Mouse (Mus musculus): ENCODE measurements around the gene Vps4b. TPM values are rescaled to one million over a fixed set of nuclear protein-coding genes. Genes with fewer than 3 reads are reported as not detected.
A peak's percentile ranks its signal among the peaks of the same experiment; 100 is the strongest.

Vps4b gene
- total and polyA plus RNA-seq, 2 experiments from 2014 or later, result 17.5 to 31.7 TPM

DNA sequence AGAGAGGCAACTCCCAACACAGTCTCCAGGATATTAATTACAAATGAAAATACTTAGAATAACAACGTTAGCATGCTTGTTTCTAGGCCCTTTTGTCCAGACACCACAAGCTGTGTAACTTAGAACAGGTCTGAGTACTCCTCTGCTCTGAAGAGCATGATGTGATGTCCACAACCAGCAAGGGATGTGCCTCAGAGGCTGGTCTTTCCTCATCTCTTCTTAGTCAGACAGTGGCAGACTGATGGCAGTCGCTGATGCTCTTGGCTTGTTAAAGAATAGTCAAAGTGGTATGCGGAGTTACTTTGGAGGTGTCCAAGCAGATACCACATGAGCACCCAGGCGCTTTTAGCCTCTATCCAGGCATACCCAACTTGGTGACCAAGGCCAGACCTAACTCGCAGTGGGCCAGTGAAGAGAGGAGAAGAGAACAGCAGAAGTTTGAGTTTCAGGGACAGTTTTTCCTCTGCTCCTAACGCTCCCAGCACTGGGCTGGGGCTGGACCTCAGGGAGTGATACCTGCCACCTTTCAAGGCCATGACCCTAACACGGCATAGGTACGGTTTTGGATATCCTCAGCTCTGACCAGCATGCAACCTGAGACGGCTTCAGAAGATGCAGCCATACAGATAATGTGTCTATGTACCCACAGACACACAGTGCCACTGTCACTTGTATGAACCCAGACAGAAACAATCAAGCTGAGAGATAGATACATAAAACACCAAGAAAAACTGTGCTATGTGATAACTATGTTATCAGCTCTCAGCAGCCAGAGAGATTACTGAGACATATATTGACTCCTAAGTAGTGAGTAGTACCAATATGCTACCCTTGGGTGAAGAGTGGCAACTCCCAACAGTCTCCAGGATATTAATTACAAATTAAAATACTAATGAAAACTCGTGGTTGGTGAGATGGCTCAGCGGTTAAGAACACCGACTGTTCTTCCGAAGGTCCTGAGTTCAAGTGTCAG, 81.1 kb downstream of the Vps4b start:
- Histone ChIP-seq H3K9ac (replicated peaks; ENCODE audit: low read depth, low read length) (no peak overlapping the region), H3K4me1 (ENCODE audit: control insufficient read depth, insufficient read depth) (peaks cover 9% of the 10 kb centered on the region; the same call in 1 of the 2 replicates), H3K4me3 (ENCODE audit: low read depth, low read length) (no peak overlapping the region), H3K27ac (ENCODE audit: low read depth) (no peak overlapping the region), H3K4me2 (ENCODE audit: low read depth, low read length) (no peak overlapping the region), H3K36me3 (replicated peaks; ENCODE audit: control insufficient read depth, insufficient read depth, low read length) (no peaks in the 10 kb centered on the region), H3K9me3 (replicated peaks; ENCODE audit: control insufficient read depth, low read length) (no peaks in the 10 kb centered on the region), H3K27me3 (ENCODE audit: control insufficient read depth, insufficient read depth, low read length) (no peaks in the 10 kb centered on the region)
- ATAC-seq (ENCODE audit: insufficient read depth, low read depth) (no peak), DNase-seq (ENCODE audit: low spot score) (no peak)
- 85% methylated on average over 13 of the region's 13 CpGs for WGBS
- TF ChIP-seq EP300 (IDR thresholded peaks at IDR 0.05; ENCODE audit: low read depth), result no peak
- TF ChIP-seq CTCF (IDR thresholded peaks at IDR 0.05; ENCODE audit: low read depth), result no peak

DNA sequence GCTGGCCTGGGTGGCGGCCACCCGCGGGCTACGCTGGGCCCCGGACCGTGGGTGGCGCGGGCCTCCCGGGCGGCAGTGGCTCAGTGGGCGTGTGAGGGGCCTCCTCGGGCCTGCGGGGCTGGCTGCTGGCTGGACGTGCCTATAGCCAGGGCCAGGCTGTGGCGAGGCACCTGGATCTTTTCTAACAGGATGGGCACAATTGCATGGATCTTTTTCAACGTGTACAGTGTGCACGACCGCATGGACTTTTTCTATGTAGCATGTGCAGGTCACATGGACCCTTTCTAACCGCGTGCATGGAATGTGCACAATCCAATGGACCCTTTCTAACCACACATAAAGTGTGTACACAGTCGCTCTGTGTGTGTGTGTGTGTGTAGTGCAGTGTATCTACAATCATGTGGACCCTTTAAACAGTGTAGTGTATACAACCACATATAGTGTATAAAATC, 82.0 kb downstream of the Vps4b start:
- H3K27me3 ChIP-seq (ENCODE audit: control insufficient read depth, insufficient read depth, low read length), result no peaks in the 10 kb centered on the region
- peak overlapping the region; percentile 82 for H3K4me2 ChIP-seq (ENCODE audit: low read depth, low read length)
- H3K27ac ChIP-seq (ENCODE audit: low read depth), result peak overlapping the region; percentile 87
- no peaks in the 10 kb centered on the region for H3K36me3 ChIP-seq (replicated peaks; ENCODE audit: control insufficient read depth, insufficient read depth, low read length)
- H3K4me1 ChIP-seq (ENCODE audit: control insufficient read depth, insufficient read depth), result peaks cover 9% of the 10 kb centered on the region; the same call in 1 of the 2 replicates
- ATAC-seq (ENCODE audit: insufficient read depth, low read depth) (no peak; the same call in 1 of the 2 replicates), DNase-seq (ENCODE audit: low spot score) (no peak)
- H3K9ac ChIP-seq (replicated peaks; ENCODE audit: low read depth, low read length), result peak overlapping the region; percentile 86
- H3K9me3 ChIP-seq (replicated peaks; ENCODE audit: control insufficient read depth, low read length), result no peaks in the 10 kb centered on the region
- WGBS, result 4% methylated on average over 21 of the region's 21 CpGs
- H3K4me3 ChIP-seq (ENCODE audit: low read depth, low read length), result peak overlapping the region; percentile 94
- TF ChIP-seq EP300 (IDR thresholded peaks at IDR 0.05; ENCODE audit: low read depth) (no peak), CTCF (IDR thresholded peaks at IDR 0.05; ENCODE audit: low read depth) (no peak)

Other genes with a start within 250 kb of the Vps4b start
- 3.3 and 5.6 TPM in 2 replicates for gene Bcl2, start 82.5 kb downstream of the Vps4b start, total RNA-seq (2014; rRNA removed; ENCODE audit: low replicate concordance)
- 3.6 and 3.7 TPM in 2 replicates for gene Bcl2, start 82.5 kb downstream of the Vps4b start, polyA plus RNA-seq (2015; fragmentation: Nextera tagmentation; extraction: Ambion mirVana)
- 6.4 and 7.1 TPM in 2 replicates for gene Kdsr, start 37.0 kb downstream of the Vps4b start, total RNA-seq (2014; rRNA removed; ENCODE audit: low replicate concordance)
- gene Kdsr, start 37.0 kb downstream of the Vps4b start, polyA plus RNA-seq (2015; fragmentation: Nextera tagmentation; extraction: Ambion mirVana), result 7.3 and 7.8 TPM in 2 replicates
- gene Serpinb5, start 64.4 kb upstream of the Vps4b start, total RNA-seq (2014; rRNA removed; ENCODE audit: low replicate concordance), result not detected in 2 replicates
- not detected in 2 replicates for gene Serpinb5, start 64.4 kb upstream of the Vps4b start, polyA plus RNA-seq (2015; fragmentation: Nextera tagmentation; extraction: Ambion mirVana)
- 3.4 TPM in 1 of 2 replicates, not detected in the other for gene Serpinb12, start 137.7 kb upstream of the Vps4b start, total RNA-seq (2014; rRNA removed; ENCODE audit: low replicate concordance)
- gene Serpinb12, start 137.7 kb upstream of the Vps4b start, polyA plus RNA-seq (2015; fragmentation: Nextera tagmentation; extraction: Ambion mirVana), result 0.19 TPM in 1 of 2 replicates, not detected in the other
- gene Serpinb13, start 184.3 kb upstream of the Vps4b start, total RNA-seq (2014; rRNA removed; ENCODE audit: low replicate concordance), result not detected in 2 replicates
- gene Serpinb13, start 184.3 kb upstream of the Vps4b start, polyA plus RNA-seq (2015; fragmentation: Nextera tagmentation; extraction: Ambion mirVana), result not detected in 2 replicates

Data from heart, postnatal 0 days (tissue).